Mouse (Mus musculus) layer of hippocampus, adult 9-10 months (tissue): ENCODE data around the gene Cib4.

ENCODE experiments used
- DNase-seq: peaks from one replicate; pipeline ENCODE4 v3.0.0; 2022; ENCODE audit warnings: low spot score

Gene Cib4

GRCm38 (mm10) chr5:30440308-30440906 is 105.2 kb downstream of the Cib4 start:
- DNase-seq = no peak

DNA sequence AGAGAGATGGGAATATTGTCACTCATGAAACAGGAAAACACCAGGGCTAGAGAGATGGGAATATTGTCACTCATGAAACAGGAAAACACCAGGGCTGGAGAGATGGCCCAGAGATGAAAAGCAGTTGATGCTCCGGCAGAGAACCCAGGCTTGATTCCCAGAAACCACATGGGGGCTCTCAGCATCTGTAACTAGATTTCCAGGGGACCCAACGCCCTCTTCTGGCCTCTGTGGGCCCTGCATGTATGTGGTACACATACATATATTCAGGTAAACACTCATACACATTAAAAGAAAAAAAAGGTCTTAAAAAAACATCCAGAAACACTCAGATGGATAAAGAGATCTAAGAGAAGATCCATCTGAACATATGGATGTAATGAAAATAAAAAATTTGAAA is 106.7 kb downstream of the Cib4 start:
- no peak for DNase-seq
